Mouse (Mus musculus) cerebellum, adult 8-10 months (tissue): ENCODE data around the gene Zdhhc23.

Experiments used
- DNase-seq: peaks from one replicate; pipeline ENCODE4 v3.0.0; 2022

Gene Zdhhc23

GRCm38 (mm10) chr16:43979328-43980109 is at the start of gene Zdhhc23:
Gene Zdhhc23, minus strand, starts transcription at chr16:43979791.
- peak; percentile 17 for DNase-seq

GRCm38 (mm10) chr16:44029273-44029672 is 49.7 kb upstream of the Zdhhc23 start:
- DNase-seq: no peak

- no peak for DNase-seq
Measured at GRCm38 (mm10) chr16:44026822-44027221, 47.2 kb upstream of the Zdhhc23 start.

GRCm38 (mm10) chr16:44026210-44026609 is 46.6 kb upstream of the Zdhhc23 start:
- DNase-seq: no peak

- no peak for DNase-seq
Measured at GRCm38 (mm10) chr16:44018986-44019548, 39.5 kb upstream of the Zdhhc23 start.

- no peak for DNase-seq
Measured at GRCm38 (mm10) chr16:44018372-44018771, 38.8 kb upstream of the Zdhhc23 start.

GRCm38 (mm10) chr16:44017707-44018106 is 38.1 kb upstream of the Zdhhc23 start:
- no peak for DNase-seq

GRCm38 (mm10) chr16:44016164-44016563 is 36.6 kb upstream of the Zdhhc23 start:
- DNase-seq: no peak

- DNase-seq: no peak
Measured at GRCm38 (mm10) chr16:44015416-44016158, 36.0 kb upstream of the Zdhhc23 start.

GRCm38 (mm10) chr16:44011010-44011409 is 31.4 kb upstream of the Zdhhc23 start:
- no peak for DNase-seq

- DNase-seq: no peak
Measured at GRCm38 (mm10) chr16:44002086-44002485, 22.5 kb upstream of the Zdhhc23 start.

GRCm38 (mm10) chr16:43999541-43999940 is 19.9 kb upstream of the Zdhhc23 start:
- peak; percentile 9 for DNase-seq

- no peak for DNase-seq
Measured at GRCm38 (mm10) chr16:43999111-43999510, 19.5 kb upstream of the Zdhhc23 start.

GRCm38 (mm10) chr16:43994623-43995022 is 15.0 kb upstream of the Zdhhc23 start:
- DNase-seq: no peak

GRCm38 (mm10) chr16:43986299-43986698 is 6.7 kb upstream of the Zdhhc23 start:
- no peak for DNase-seq

- DNase-seq: no peak
Measured at GRCm38 (mm10) chr16:43980110-43980609, 569 bp upstream of the Zdhhc23 start.

GRCm38 (mm10) chr16:43979010-43979327 is 622 bp downstream of the Zdhhc23 start:
- DNase-seq: no peak

- no peak for DNase-seq
Measured at GRCm38 (mm10) chr16:43973606-43974220, 5.9 kb downstream of the Zdhhc23 start.

- DNase-seq: no peak
Measured at GRCm38 (mm10) chr16:43973147-43973546, 6.4 kb downstream of the Zdhhc23 start.

GRCm38 (mm10) chr16:43972391-43972790 is 7.2 kb downstream of the Zdhhc23 start:
- no peak for DNase-seq

- DNase-seq: no peak
Measured at GRCm38 (mm10) chr16:43971741-43972140, 7.8 kb downstream of the Zdhhc23 start.

- no peak for DNase-seq
Measured at GRCm38 (mm10) chr16:43971189-43971588, 8.4 kb downstream of the Zdhhc23 start.

GRCm38 (mm10) chr16:43970426-43970825 is 9.2 kb downstream of the Zdhhc23 start:
- DNase-seq: no peak
